Mouse (Mus musculus) megakaryocyte, embryonic 14.5 days (primary cell): ENCODE results near the gene Mlycd.

Source experiments
- FLI1 ChIP-seq: IDR thresholded peaks from 2 replicates; pipeline ENCODE4 v1.6.1; 2012; ENCODE audit warnings: low read length, inconsistent platforms, mixed read lengths
- GATA1 ChIP-seq: IDR thresholded peaks from 3 replicates; pipeline ENCODE4 v1.6.1; 2012; ENCODE audit warnings: mixed read lengths, low read length, inconsistent platforms, borderline replicate concordance

- TF ChIP-seq FLI1 = no peak
- no peak for TF ChIP-seq GATA1
Measured at GRCm38 (mm10) chr8:119426069-119426735, 31.5 kb downstream of the Mlycd start.
